Mouse (Mus musculus) limb, embryonic 11.5 days (tissue): ENCODE results near the gene Arhgap10. TPM values are rescaled to one million over a fixed set of nuclear protein-coding genes. Genes with fewer than 3 reads are reported as not detected.

Experiments
- ATAC-seq: fragments of 200-750 bp; cut with Nextera tagmentation; 2 replicates; pipeline ENCODE4 v1.8.0; 2017; ENCODE audit warnings: low read depth; ENCODE audit not compliant: insufficient number of reproducible peaks, low FRiP score, low TSS enrichment
- DNase-seq: peaks from one replicate; pipeline ENCODE4 v3.0.0-alpha.2; 2015; ENCODE audit warnings: low spot score
- H3K27ac ChIP-seq: fragments of 300-500 bp; sonication (generic); replicated peaks from 2 replicates; pipeline ENCODE4 v1.5.1; 2014; ENCODE audit warnings: low read depth, mild to moderate bottlenecking, low read length
- H3K27me3 ChIP-seq: fragments of 300-500 bp; sonication (generic); 2 replicates; pipeline ENCODE4 v1.6.1; 2014; ENCODE audit warnings: mild to moderate bottlenecking, low read length, mixed read lengths; ENCODE audit not compliant: control insufficient read depth, insufficient read depth
- H3K36me3 ChIP-seq: fragments of 300-500 bp; sonication (generic); 2 replicates; pipeline ENCODE4 v1.6.1; 2014; ENCODE audit warnings: mild to moderate bottlenecking, low read length, moderate library complexity, mixed read lengths; ENCODE audit not compliant: control insufficient read depth, insufficient read depth
- H3K4me1 ChIP-seq: fragments of 300-500 bp; sonication (generic); 2 replicates; pipeline ENCODE4 v1.6.1; 2014; ENCODE audit warnings: low read length, mixed read lengths; ENCODE audit not compliant: control insufficient read depth, insufficient read depth
- H3K4me2 ChIP-seq: fragments of 300-500 bp; sonication (generic); 2 replicates; pipeline ENCODE4 v1.6.1; 2014; ENCODE audit warnings: low read depth, mild to moderate bottlenecking, moderate library complexity; ENCODE audit not compliant: severe bottlenecking
- H3K4me3 ChIP-seq: fragments of 300-500 bp; sonication (generic); 2 replicates; pipeline ENCODE4 v1.5.1; 2014; ENCODE audit warnings: low read depth, low read length
- H3K9ac ChIP-seq: fragments of 300-500 bp; sonication (generic); 2 replicates; pipeline ENCODE4 v1.6.1; 2014; ENCODE audit warnings: mild to moderate bottlenecking, low read length
- H3K9me3 ChIP-seq: fragments of 300-500 bp; sonication (generic); 2 replicates; pipeline ENCODE4 v1.6.1; 2016; ENCODE audit warnings: low read length; ENCODE audit not compliant: control insufficient read depth
- WGBS: fragments of 180-500 bp; shearing (Covaris S2); extraction: QIAGEN DNeasy Blood & Tissue Kit; methylation state at CpG from one replicate; pipeline ENCODE4 v1.1.7; 2014; 5-methylcytosine and 5-hydroxymethylcytosine counted together
- polyA plus RNA-seq: library from polyadenylated mRNA; unstranded; fragments of >200 nt; fragmentation: Nextera tagmentation; extraction: Ambion mirVana; gene quantifications from 2 replicates; pipeline ENCODE4 v1.2.1, GENCODE M21; 2014

Gene Arhgap10
- polyA plus RNA-seq, 1 experiment from 2014 or later: 37.4 TPM

DNA sequence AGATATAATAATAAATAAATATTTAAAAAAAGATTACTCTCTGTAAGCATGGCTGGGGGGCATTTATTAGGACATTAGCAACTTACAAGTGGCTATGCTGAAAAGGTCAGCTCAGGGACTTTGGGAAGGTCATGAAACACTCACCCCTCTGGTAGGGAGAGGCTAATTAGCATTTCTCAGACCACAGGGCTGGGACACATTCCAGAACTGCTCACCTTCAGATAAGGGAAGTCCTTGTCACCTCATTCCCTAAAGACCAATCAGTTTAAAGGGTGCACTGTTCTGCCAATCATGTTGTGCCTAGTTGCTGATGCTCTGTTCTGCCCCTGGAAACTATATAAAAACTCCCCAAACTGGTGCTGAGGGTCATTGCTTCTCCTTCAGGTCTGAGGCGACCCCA, 20.5 kb upstream of the Arhgap10 start:
- Histone ChIP-seq H3K9me3 (no peaks in the 10 kb centered on the region), H3K27ac (no peak overlapping the region), H3K36me3 (no peaks in the 10 kb centered on the region), H3K4me3 (no peak overlapping the region), H3K4me1 (no peaks in the 10 kb centered on the region), H3K4me2 (no peak overlapping the region), H3K27me3 (no peaks in the 10 kb centered on the region), H3K9ac (no peak overlapping the region)
- no peak for DNase-seq
- WGBS: 73% methylated on average over 1 of the region's 1 CpGs
- ATAC-seq: no peak

DNA sequence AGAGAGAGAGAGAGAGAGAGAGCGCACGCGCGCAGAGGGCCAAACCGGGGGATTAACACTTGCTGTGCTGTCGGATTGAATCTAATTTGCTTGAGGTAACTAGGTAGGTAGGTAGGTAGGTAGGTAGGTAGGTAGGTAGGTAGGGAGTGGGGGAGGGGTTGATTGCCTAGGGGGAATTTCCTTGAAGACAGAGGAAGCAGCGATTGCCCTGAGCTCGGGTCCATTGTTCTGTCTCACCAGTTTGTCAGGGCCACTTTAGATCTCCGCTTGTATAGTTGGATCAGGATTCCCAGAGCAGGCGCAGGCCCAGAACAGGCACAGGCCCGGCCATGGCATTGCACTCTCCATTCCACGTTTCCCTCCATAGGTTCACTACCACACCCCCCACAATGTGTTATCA, 19.1 kb upstream of the Arhgap10 start:
- H3K4me2 ChIP-seq: no peak overlapping the region
- no peak overlapping the region for H3K27ac ChIP-seq
- DNase-seq (no peak), ATAC-seq (no peak)
- no peaks in the 10 kb centered on the region for H3K36me3 ChIP-seq
- no peak overlapping the region for H3K9ac ChIP-seq
- H3K9me3 ChIP-seq: no peaks in the 10 kb centered on the region
- 83% methylated on average over 12 of the region's 12 CpGs for WGBS
- no peaks in the 10 kb centered on the region for H3K27me3 ChIP-seq
- no peaks in the 10 kb centered on the region for H3K4me1 ChIP-seq
- no peak overlapping the region for H3K4me3 ChIP-seq

GRCm38 (mm10) chr8:77535026-77535595, 17.4 kb upstream of the Arhgap10 start:
- ATAC-seq (no peak), DNase-seq (no peak)

DNA sequence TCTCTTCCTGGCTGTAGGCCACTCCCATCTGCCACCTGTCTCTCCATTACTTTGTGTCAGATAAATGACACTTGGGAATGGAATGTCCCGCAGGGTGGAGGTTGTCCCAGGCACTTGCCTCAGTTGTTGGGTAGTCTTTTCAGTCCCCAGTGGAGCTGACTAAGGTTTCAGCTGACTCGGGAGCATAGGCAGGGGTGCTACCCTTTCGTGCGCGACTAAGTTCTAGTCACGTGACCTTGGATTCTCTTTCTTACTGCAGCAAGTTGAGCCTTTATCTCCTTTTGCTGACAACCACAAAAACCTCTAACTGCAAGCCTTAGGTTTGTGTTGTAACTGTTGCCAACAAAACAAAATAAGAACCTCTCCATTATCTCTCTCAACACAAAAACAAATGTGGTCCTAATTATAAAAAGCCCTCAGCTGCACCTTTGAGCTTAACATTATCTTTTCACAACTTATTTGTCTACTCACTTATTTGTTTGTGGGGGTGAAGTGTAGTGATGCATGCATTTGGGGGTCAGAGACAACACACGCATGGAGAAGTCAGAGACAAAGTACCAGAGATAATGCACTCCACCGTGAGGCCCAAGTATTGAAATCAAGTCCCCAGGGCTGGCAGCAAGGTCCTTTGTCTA, 16.7 kb upstream of the Arhgap10 start:
- H3K36me3 ChIP-seq: no peaks in the 10 kb centered on the region
- no peak for DNase-seq
- no peaks in the 10 kb centered on the region for H3K4me1 ChIP-seq
- H3K9ac ChIP-seq: no peak overlapping the region
- no peaks in the 10 kb centered on the region for H3K27me3 ChIP-seq
- no peaks in the 10 kb centered on the region for H3K9me3 ChIP-seq
- 78% methylated on average over 8 of the region's 8 CpGs for WGBS
- no peak overlapping the region for H3K27ac ChIP-seq
- H3K4me2 ChIP-seq: no peak overlapping the region
- H3K4me3 ChIP-seq: no peak overlapping the region
- ATAC-seq: no peak

More at GRCm38 (mm10) chr8:77535026-77535595, 17.4 kb upstream of the Arhgap10 start:
- H3K27ac ChIP-seq: no peak overlapping the region
- no peaks in the 10 kb centered on the region for H3K27me3 ChIP-seq
- no peak overlapping the region for H3K4me3 ChIP-seq
- no peak overlapping the region for H3K4me2 ChIP-seq
- no peaks in the 10 kb centered on the region for H3K9me3 ChIP-seq
- WGBS: 88% methylated on average over 5 of the region's 5 CpGs
- H3K36me3 ChIP-seq: no peaks in the 10 kb centered on the region
- no peaks in the 10 kb centered on the region for H3K4me1 ChIP-seq
- H3K9ac ChIP-seq: no peak overlapping the region

DNA sequence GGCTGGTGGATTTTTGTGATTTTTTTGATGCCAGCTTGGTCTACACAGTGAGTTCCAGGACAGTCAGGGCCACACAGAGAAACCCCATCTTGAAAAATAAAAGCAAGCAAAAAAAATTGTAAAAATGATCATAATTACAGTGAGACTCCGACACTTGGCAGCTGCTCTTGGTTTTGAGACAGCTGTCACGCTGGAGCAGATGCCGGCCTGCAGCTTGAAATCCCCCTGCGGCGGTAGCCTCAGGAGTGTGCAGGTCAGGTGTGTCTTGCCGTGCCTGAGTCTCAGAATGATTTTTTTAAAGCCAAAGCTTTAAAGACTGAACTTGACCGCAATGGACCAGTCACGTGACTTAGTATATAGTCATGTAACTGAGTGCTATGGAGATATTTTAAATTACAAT, 8.4 kb upstream of the Arhgap10 start:
- Histone ChIP-seq H3K4me2 (no peak overlapping the region), H3K9ac (no peak overlapping the region), H3K27ac (no peak overlapping the region), H3K36me3 (no peaks in the 10 kb centered on the region), H3K9me3 (no peaks in the 10 kb centered on the region), H3K4me1 (peaks cover 8% of the 10 kb centered on the region), H3K4me3 (no peak overlapping the region), H3K27me3 (no peaks in the 10 kb centered on the region)
- WGBS: 79% methylated on average over 8 of the region's 8 CpGs
- no peak for ATAC-seq
- no peak for DNase-seq

DNA sequence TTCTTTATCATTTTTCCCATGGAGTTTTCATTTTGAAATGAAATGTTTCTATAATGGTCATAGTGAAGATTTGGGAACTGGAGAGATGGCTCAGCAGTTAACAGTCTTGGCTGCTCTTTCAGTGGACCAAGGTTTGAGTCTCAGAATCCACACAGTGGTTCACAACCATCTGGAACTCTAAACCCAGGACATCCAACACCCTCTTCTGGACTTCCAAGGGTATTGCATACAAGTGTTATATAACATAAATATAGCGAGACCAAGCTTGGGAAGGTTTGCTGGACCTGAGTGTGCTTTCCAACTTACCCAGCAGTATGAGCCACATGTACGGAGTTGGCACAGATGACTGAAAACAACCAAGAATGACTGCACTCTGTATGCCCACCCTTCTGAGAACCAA, 7.2 kb upstream of the Arhgap10 start:
- no peaks in the 10 kb centered on the region for H3K9me3 ChIP-seq
- no peak overlapping the region for H3K27ac ChIP-seq
- no peaks in the 10 kb centered on the region for H3K36me3 ChIP-seq
- no peak for ATAC-seq
- H3K4me2 ChIP-seq: no peak overlapping the region
- peaks cover 8% of the 10 kb centered on the region for H3K4me1 ChIP-seq
- no peaks in the 10 kb centered on the region for H3K27me3 ChIP-seq
- WGBS: 97% methylated on average over 2 of the region's 2 CpGs
- DNase-seq: no peak
- H3K4me3 ChIP-seq: no peak overlapping the region
- no peak overlapping the region for H3K9ac ChIP-seq

DNA sequence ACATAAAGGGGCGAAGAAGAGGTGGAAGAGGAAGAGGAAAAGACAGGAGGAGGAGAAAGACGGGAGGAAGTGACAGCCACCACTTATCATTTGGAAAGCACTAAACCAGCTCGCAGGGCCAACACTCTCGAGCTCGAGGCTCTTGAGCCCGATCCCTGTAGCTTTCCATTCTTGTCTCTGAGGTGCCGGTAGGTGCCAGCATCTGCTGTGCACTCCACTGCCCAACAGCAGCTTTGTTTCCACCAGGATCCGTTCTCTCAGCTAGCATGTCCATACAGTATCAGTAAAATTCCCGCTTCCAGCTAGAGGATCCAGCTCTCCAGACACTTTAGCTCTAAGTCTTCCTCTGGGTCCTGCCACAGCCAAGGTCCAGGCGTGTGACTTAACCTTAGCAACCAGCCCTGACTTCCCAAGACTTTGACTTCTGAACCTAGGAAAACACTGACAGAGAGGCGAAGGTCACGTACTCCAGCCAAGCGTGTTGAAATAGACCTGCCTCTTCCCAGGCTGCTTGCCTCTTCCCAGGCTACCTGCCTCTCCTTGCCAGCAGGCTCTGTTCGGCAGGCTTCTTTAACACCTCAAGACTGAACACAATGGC, 6.4 kb upstream of the Arhgap10 start:
- DNase-seq (no peak), ATAC-seq (no peak)
- WGBS: 71% methylated on average over 14 of the region's 14 CpGs
- Histone ChIP-seq H3K27me3 (no peaks in the 10 kb centered on the region), H3K4me3 (no peak overlapping the region), H3K27ac (no peak overlapping the region), H3K36me3 (no peaks in the 10 kb centered on the region), H3K9ac (no peak overlapping the region), H3K4me2 (no peak overlapping the region), H3K4me1 (peaks cover 8% of the 10 kb centered on the region), H3K9me3 (no peaks in the 10 kb centered on the region)

- Histone ChIP-seq H3K36me3 (no peaks in the 10 kb centered on the region), H3K4me3 (no peak overlapping the region), H3K27ac (no peak overlapping the region), H3K4me2 (no peak overlapping the region), H3K9me3 (no peaks in the 10 kb centered on the region), H3K4me1 (peaks cover 8% of the 10 kb centered on the region), H3K9ac (no peak overlapping the region), H3K27me3 (no peaks in the 10 kb centered on the region)
- 65% methylated on average over 8 of the region's 8 CpGs for WGBS
- ATAC-seq: no peak
- no peak for DNase-seq
Observed at GRCm38 (mm10) chr8:77522984-77523383, 5.2 kb upstream of the Arhgap10 start.
